Mouse (Mus musculus) liver, adult 2 months (tissue): Measurements from ENCODE around the gene Fam102a.

Experiments used
- CTCF ChIP-seq: fragments of 200-500 bp; IDR thresholded peaks from 2 replicates; pipeline ENCODE4 v1.5.1; 2011; ENCODE audit warnings: low read depth, low read length, control low read depth
- POLR2A ChIP-seq: fragments of 200-500 bp; IDR thresholded peaks from 2 replicates; pipeline ENCODE4 v1.6.1; 2011; ENCODE audit warnings: low read length, control low read depth; ENCODE audit not compliant: insufficient read depth; ENCODE audit errors: extremely low read depth

DNA sequence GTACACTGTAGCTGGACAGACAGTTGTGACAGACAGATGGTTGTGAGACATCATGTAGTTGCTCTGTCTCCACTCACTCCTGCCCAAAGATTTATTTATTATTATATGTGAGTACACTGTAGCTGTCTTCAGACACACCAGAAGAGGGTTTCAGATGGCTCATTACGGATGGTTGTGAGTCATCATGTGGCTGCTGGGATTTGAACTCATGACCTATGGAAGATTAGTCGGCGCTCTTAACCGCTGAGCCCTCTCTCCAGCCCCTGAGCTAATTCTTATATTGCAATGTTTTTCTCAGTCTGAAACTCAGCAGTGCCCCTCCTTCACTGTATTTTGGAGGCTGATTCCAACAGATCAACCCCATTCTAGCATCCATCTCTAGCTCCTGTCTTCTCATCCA lies 49.4 kb upstream of the Fam102a start:
- TF ChIP-seq CTCF (no peak), POLR2A (no peak)
